Mouse (Mus musculus): ENCODE measurements around the gene Bok. TPM values are rescaled to one million over a fixed set of nuclear protein-coding genes. Genes with fewer than 3 reads are reported as not detected.

Gene Bok
- polyA plus RNA-seq, 1 experiment = 37.8 TPM

GRCm38 (mm10) chr1:93721557-93721956 is 36.1 kb downstream of the Bok start:
- H3K36me3 ChIP-seq (ENCODE audit: control insufficient read depth, insufficient read depth) = no peaks in the 10 kb centered on the region
- H3K27me3 ChIP-seq (ENCODE audit: control insufficient read depth, insufficient read depth, insufficient read length) = no peaks in the 10 kb centered on the region
- no peak overlapping the region for H3K4me3 ChIP-seq
- TF ChIP-seq POLR2A (IDR thresholded peaks at IDR 0.05; ENCODE audit: insufficient read length, low read depth) (no peak), MYOG (IDR thresholded peaks at IDR 0.05; ENCODE audit: control insufficient read depth in 1 of 3, insufficient read depth in 1 of 3, insufficient read length in 2 of 3, low read depth in 2 of 3) (no peak), USF1 (IDR thresholded peaks at IDR 0.05; ENCODE audit: low read depth) (no peak), REST (IDR thresholded peaks at IDR 0.05; ENCODE audit: insufficient read depth, insufficient read length) (no peak), POLR2AphosphoS2 (IDR thresholded peaks at IDR 0.05; ENCODE audit: insufficient read length, low read depth) (no peak), TCF12 (IDR thresholded peaks at IDR 0.05; ENCODE audit: insufficient read depth, poor library complexity, severe bottlenecking) (no peak), TCF3 (IDR thresholded peaks at IDR 0.05; ENCODE audit: insufficient read length, low read depth) (no peak), E2F4 (IDR thresholded peaks at IDR 0.05; ENCODE audit: insufficient read depth) (no peak)
- no peaks in the 10 kb centered on the region for H3K79me2 ChIP-seq (ENCODE audit: control insufficient read depth, insufficient read depth)
- no peak overlapping the region for H3K4me2 ChIP-seq (ENCODE audit: low read depth)
- H3ac ChIP-seq (ENCODE audit: control insufficient read depth, insufficient read length) = no peak overlapping the region

GRCm38 (mm10) chr1:93724623-93725022 is 39.2 kb downstream of the Bok start:
- Histone ChIP-seq H3K27me3 (ENCODE audit: control insufficient read depth, insufficient read depth, insufficient read length) (no peaks in the 10 kb centered on the region), H3K36me3 (ENCODE audit: control insufficient read depth, insufficient read depth) (no peaks in the 10 kb centered on the region), H3K79me2 (ENCODE audit: control insufficient read depth, insufficient read depth) (no peaks in the 10 kb centered on the region), H3K4me2 (ENCODE audit: low read depth) (no peak overlapping the region), H3ac (ENCODE audit: control insufficient read depth, insufficient read length) (no peak overlapping the region), H3K4me3 (no peak overlapping the region)
- TF ChIP-seq TCF12 (IDR thresholded peaks at IDR 0.05; ENCODE audit: insufficient read depth, poor library complexity, severe bottlenecking) (no peak), MYOG (IDR thresholded peaks at IDR 0.05; ENCODE audit: control insufficient read depth in 1 of 3, insufficient read depth in 1 of 3, insufficient read length in 2 of 3, low read depth in 2 of 3) (no peak), SRF (IDR thresholded peaks at IDR 0.05; ENCODE audit: control insufficient read depth, insufficient read length, low read depth) (no peak), MYOD1 (IDR thresholded peaks at IDR 0.05; ENCODE audit: control insufficient read depth in 1 of 3, insufficient read length in 2 of 3, low read depth in 2 of 3) (no peak), POLR2A (IDR thresholded peaks at IDR 0.05; ENCODE audit: insufficient read length, low read depth) (no peak), E2F4 (IDR thresholded peaks at IDR 0.05; ENCODE audit: insufficient read depth) (no peak), CEBPB (IDR thresholded peaks at IDR 0.05; ENCODE audit: insufficient read depth, poor library complexity, severe bottlenecking) (no peak), TCF3 (IDR thresholded peaks at IDR 0.05; ENCODE audit: insufficient read length, low read depth) (no peak)

- TF ChIP-seq POLR2AphosphoS2 (IDR thresholded peaks at IDR 0.05; ENCODE audit: insufficient read length, low read depth) (no peak), REST (IDR thresholded peaks at IDR 0.05; ENCODE audit: insufficient read depth, insufficient read length) (no peak), TCF3 (IDR thresholded peaks at IDR 0.05; ENCODE audit: insufficient read length, low read depth) (no peak), E2F4 (IDR thresholded peaks at IDR 0.05; ENCODE audit: insufficient read depth) (no peak), USF1 (IDR thresholded peaks at IDR 0.05; ENCODE audit: low read depth) (no peak), MAX (IDR thresholded peaks at IDR 0.05; ENCODE audit: low read depth) (no peak), TCF12 (IDR thresholded peaks at IDR 0.05; ENCODE audit: insufficient read depth, poor library complexity, severe bottlenecking) (no peak), MYOG (IDR thresholded peaks at IDR 0.05; ENCODE audit: control insufficient read depth in 1 of 3, insufficient read depth in 1 of 3, insufficient read length in 2 of 3, low read depth in 2 of 3) (no peak), POLR2A (IDR thresholded peaks at IDR 0.05; ENCODE audit: insufficient read length, low read depth) (no peak), CEBPB (IDR thresholded peaks at IDR 0.05; ENCODE audit: insufficient read depth, poor library complexity, severe bottlenecking) (no peak), MYOD1 (IDR thresholded peaks at IDR 0.05; ENCODE audit: control insufficient read depth in 1 of 3, insufficient read length in 2 of 3, low read depth in 2 of 3) (no peak), SRF (IDR thresholded peaks at IDR 0.05; ENCODE audit: control insufficient read depth, insufficient read length, low read depth) (no peak)
- no peak overlapping the region for H3K4me3 ChIP-seq
- no peak overlapping the region for H3K4me2 ChIP-seq (ENCODE audit: low read depth)
- H3K36me3 ChIP-seq (ENCODE audit: control insufficient read depth, insufficient read depth) = no peaks in the 10 kb centered on the region
- H3K79me2 ChIP-seq (ENCODE audit: control insufficient read depth, insufficient read depth) = no peaks in the 10 kb centered on the region
- no peaks in the 10 kb centered on the region for H3K27me3 ChIP-seq (ENCODE audit: control insufficient read depth, insufficient read depth, insufficient read length)
- H3ac ChIP-seq (ENCODE audit: control insufficient read depth, insufficient read length) = no peak overlapping the region
Observed at GRCm38 (mm10) chr1:93725665-93726064, 40.2 kb downstream of the Bok start.

GRCm38 (mm10) chr1:93726116-93726515 is 40.7 kb downstream of the Bok start:
- no peak overlapping the region for H3K4me2 ChIP-seq (ENCODE audit: low read depth)
- TF ChIP-seq REST (IDR thresholded peaks at IDR 0.05; ENCODE audit: insufficient read depth, insufficient read length) = no peak
- no peak for TF ChIP-seq MAX (IDR thresholded peaks at IDR 0.05; ENCODE audit: low read depth)
- TF ChIP-seq MYOD1 (IDR thresholded peaks at IDR 0.05; ENCODE audit: control insufficient read depth in 1 of 3, insufficient read length in 2 of 3, low read depth in 2 of 3) = no peak
- TF ChIP-seq USF1 (IDR thresholded peaks at IDR 0.05; ENCODE audit: low read depth) = no peak
- no peak for TF ChIP-seq TCF12 (IDR thresholded peaks at IDR 0.05; ENCODE audit: insufficient read depth, poor library complexity, severe bottlenecking)
- no peak for TF ChIP-seq POLR2AphosphoS2 (IDR thresholded peaks at IDR 0.05; ENCODE audit: insufficient read length, low read depth)
- TF ChIP-seq SRF (IDR thresholded peaks at IDR 0.05; ENCODE audit: control insufficient read depth, insufficient read length, low read depth) = no peak
- no peak for TF ChIP-seq CEBPB (IDR thresholded peaks at IDR 0.05; ENCODE audit: insufficient read depth, poor library complexity, severe bottlenecking)
- no peak for TF ChIP-seq E2F4 (IDR thresholded peaks at IDR 0.05; ENCODE audit: insufficient read depth)
- TF ChIP-seq TCF3 (IDR thresholded peaks at IDR 0.05; ENCODE audit: insufficient read length, low read depth) = no peak
- no peak for TF ChIP-seq POLR2A (IDR thresholded peaks at IDR 0.05; ENCODE audit: insufficient read length, low read depth)
- no peaks in the 10 kb centered on the region for H3K36me3 ChIP-seq (ENCODE audit: control insufficient read depth, insufficient read depth)
- no peaks in the 10 kb centered on the region for H3K27me3 ChIP-seq (ENCODE audit: control insufficient read depth, insufficient read depth, insufficient read length)
- no peak overlapping the region for H3K4me3 ChIP-seq
- H3ac ChIP-seq (ENCODE audit: control insufficient read depth, insufficient read length) = no peak overlapping the region
- H3K79me2 ChIP-seq (ENCODE audit: control insufficient read depth, insufficient read depth) = no peaks in the 10 kb centered on the region

GRCm38 (mm10) chr1:93726974-93727373 is 41.5 kb downstream of the Bok start:
- H3K79me2 ChIP-seq (ENCODE audit: control insufficient read depth, insufficient read depth) = no peaks in the 10 kb centered on the region
- H3ac ChIP-seq (ENCODE audit: control insufficient read depth, insufficient read length) = no peak overlapping the region
- H3K36me3 ChIP-seq (ENCODE audit: control insufficient read depth, insufficient read depth) = no peaks in the 10 kb centered on the region
- H3K4me3 ChIP-seq = no peak overlapping the region
- no peak overlapping the region for H3K4me2 ChIP-seq (ENCODE audit: low read depth)
- no peaks in the 10 kb centered on the region for H3K27me3 ChIP-seq (ENCODE audit: control insufficient read depth, insufficient read depth, insufficient read length)
- TF ChIP-seq TCF12 (IDR thresholded peaks at IDR 0.05; ENCODE audit: insufficient read depth, poor library complexity, severe bottlenecking) (no peak), SRF (IDR thresholded peaks at IDR 0.05; ENCODE audit: control insufficient read depth, insufficient read length, low read depth) (no peak), USF1 (IDR thresholded peaks at IDR 0.05; ENCODE audit: low read depth) (no peak), MYOD1 (IDR thresholded peaks at IDR 0.05; ENCODE audit: control insufficient read depth in 1 of 3, insufficient read length in 2 of 3, low read depth in 2 of 3) (no peak), POLR2A (IDR thresholded peaks at IDR 0.05; ENCODE audit: insufficient read length, low read depth) (no peak), CEBPB (IDR thresholded peaks at IDR 0.05; ENCODE audit: insufficient read depth, poor library complexity, severe bottlenecking) (no peak), MAX (IDR thresholded peaks at IDR 0.05; ENCODE audit: low read depth) (no peak), E2F4 (IDR thresholded peaks at IDR 0.05; ENCODE audit: insufficient read depth) (no peak)
